Mouse (Mus musculus) lung, adult 2 months (tissue): ENCODE measurements at regions not wholly inside any gene's neighbourhood (a gene's known extent, or its start where the extent isn't known, plus 50 kb on each side); places are given as distances from the start of the nearest gene placed in this dataset.

Source experiments
- CTCF ChIP-seq: fragments of 200-500 bp; IDR thresholded peaks from 2 replicates; pipeline ENCODE4 v1.5.1; 2011; ENCODE audit warnings: mild to moderate bottlenecking, low read length, control low read depth; ENCODE audit not compliant: insufficient read depth
- POLR2A ChIP-seq: fragments of 200-500 bp; IDR thresholded peaks from 2 replicates; pipeline ENCODE4 v1.6.1; 2011; ENCODE audit warnings: low read depth, mild to moderate bottlenecking, control low read depth, low read length, borderline replicate concordance; ENCODE audit errors: extremely low read depth

DNA sequence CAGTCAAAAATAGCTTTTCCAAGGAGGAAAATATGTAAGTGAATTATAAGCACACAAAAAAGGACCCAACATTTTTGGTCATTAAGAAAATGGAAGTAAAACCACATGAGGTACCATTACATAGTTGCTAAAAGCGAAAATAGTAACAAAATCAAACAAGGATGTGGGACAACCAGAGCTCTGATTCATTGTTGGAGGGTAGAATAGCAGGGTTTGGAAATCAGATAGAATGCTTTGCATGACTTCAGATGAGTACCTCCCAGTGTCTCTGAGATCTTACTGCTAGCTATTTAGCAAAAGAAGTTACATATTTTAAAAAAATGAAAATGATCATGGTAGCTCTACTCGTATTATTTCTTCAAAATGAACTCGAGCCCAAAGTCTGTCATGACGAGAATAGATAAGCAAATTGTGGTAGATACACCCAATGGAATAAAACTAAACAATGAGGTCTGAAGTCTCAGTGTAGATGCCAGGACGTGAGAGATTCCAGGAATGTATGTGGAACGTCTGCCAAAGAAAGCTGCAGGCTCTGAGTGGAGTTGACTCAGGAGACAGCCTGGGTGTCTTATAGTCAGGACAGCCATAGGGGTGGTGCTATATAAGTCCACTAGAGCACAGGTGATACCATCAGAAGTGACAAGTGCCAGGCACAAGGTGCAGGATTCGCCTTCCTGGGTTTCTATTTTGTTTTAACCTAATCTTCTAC, 113.2 kb upstream of the Pbx1 start:
- TF ChIP-seq CTCF, result no peak
- no peak for TF ChIP-seq POLR2A
